Mouse (Mus musculus) embryonic facial prominence, embryonic 12.5 days (tissue): ENCODE results near the gene Dpp9. TPM values are rescaled to one million over a fixed set of nuclear protein-coding genes. Genes with fewer than 3 reads are reported as not detected.

Experiments used
- ATAC-seq: fragments of 200-750 bp; cut with Nextera tagmentation; 2 replicates; pipeline ENCODE4 v1.8.0; 2017; ENCODE audit not compliant: insufficient number of reproducible peaks, insufficient read depth, low FRiP score, low TSS enrichment
- H3K27ac ChIP-seq: fragments of 300-500 bp; sonication (generic); 2 replicates; pipeline ENCODE4 v1.5.1; 2016; ENCODE audit warnings: mild to moderate bottlenecking
- H3K27me3 ChIP-seq: fragments of 300-500 bp; sonication (generic); 2 replicates; pipeline ENCODE4 v1.6.1; 2016; ENCODE audit warnings: mild to moderate bottlenecking, moderate library complexity
- H3K36me3 ChIP-seq: fragments of 300-500 bp; sonication (generic); 2 replicates; pipeline ENCODE4 v1.6.1; 2016; ENCODE audit warnings: mild to moderate bottlenecking
- H3K4me1 ChIP-seq: fragments of 300-500 bp; sonication (generic); 2 replicates; pipeline ENCODE4 v1.6.1; 2016
- H3K4me2 ChIP-seq: fragments of 300-500 bp; sonication (generic); replicated peaks from 2 replicates; pipeline ENCODE4 v1.6.1; 2016; ENCODE audit warnings: mild to moderate bottlenecking, moderate library complexity
- H3K4me3 ChIP-seq: fragments of 300-500 bp; sonication (generic); 2 replicates; pipeline ENCODE4 v1.5.1; 2016; ENCODE audit warnings: mild to moderate bottlenecking
- H3K9ac ChIP-seq: fragments of 300-500 bp; sonication (generic); 2 replicates; pipeline ENCODE4 v1.6.1; 2016; ENCODE audit warnings: mild to moderate bottlenecking, moderate library complexity
- H3K9me3 ChIP-seq: fragments of 300-500 bp; sonication (generic); 2 replicates; pipeline ENCODE4 v1.6.1; 2016; ENCODE audit warnings: mild to moderate bottlenecking, moderate library complexity
- WGBS: fragments of 180-500 bp; shearing (Covaris S2); methylation state at CpG from one replicate; pipeline ENCODE4 v1.1.7; 2016; 5-methylcytosine and 5-hydroxymethylcytosine counted together
- polyA plus RNA-seq: library from polyadenylated mRNA; unstranded; fragments of >200 nt; fragmentation: Nextera tagmentation; extraction: Ambion mirVana; gene quantifications from 2 replicates; pipeline ENCODE4 v1.2.1, GENCODE M21; 2016

The Dpp9 gene
- polyA plus RNA-seq, 1 experiment from 2014 or later: 43.4 TPM

- H3K27me3 ChIP-seq: peaks cover 66% of the 10 kb centered on the region
- no peak overlapping the region for H3K27ac ChIP-seq
- ATAC-seq: no peak
- peaks cover 10% of the 10 kb centered on the region; the same call in 1 of the 2 replicates for H3K4me1 ChIP-seq
- H3K4me3 ChIP-seq: no peak overlapping the region
- H3K4me2 ChIP-seq: no peak overlapping the region
- H3K9me3 ChIP-seq: no peaks in the 10 kb centered on the region
- no peak overlapping the region for H3K9ac ChIP-seq
- 50% methylated on average over 2 of the region's 2 CpGs for WGBS
- H3K36me3 ChIP-seq: no peaks in the 10 kb centered on the region
Observed at GRCm38 (mm10) chr17:56149897-56150296, 68.8 kb downstream of the Dpp9 start.

GRCm38 (mm10) chr17:56148790-56149618, 69.7 kb downstream of the Dpp9 start:
- no peak for ATAC-seq
- H3K27ac ChIP-seq: no peak overlapping the region

GRCm38 (mm10) chr17:56148280-56148679, 70.4 kb downstream of the Dpp9 start:
- H3K9ac ChIP-seq: no peak overlapping the region
- H3K4me1 ChIP-seq: peaks cover 5% of the 10 kb centered on the region; the same call in 1 of the 2 replicates
- ATAC-seq: no peak
- WGBS: 18% methylated on average over 9 of the region's 9 CpGs
- H3K27me3 ChIP-seq: peaks cover 82% of the 10 kb centered on the region
- no peaks in the 10 kb centered on the region for H3K36me3 ChIP-seq
- no peak overlapping the region for H3K4me3 ChIP-seq
- no peak overlapping the region for H3K27ac ChIP-seq
- H3K9me3 ChIP-seq: no peaks in the 10 kb centered on the region
- H3K4me2 ChIP-seq: peak overlapping the region; percentile 40

More at GRCm38 (mm10) chr17:56148790-56149618, 69.7 kb downstream of the Dpp9 start:
- Histone ChIP-seq H3K4me1 (peaks cover 10% of the 10 kb centered on the region; the same call in 1 of the 2 replicates), H3K9me3 (no peaks in the 10 kb centered on the region), H3K36me3 (no peaks in the 10 kb centered on the region), H3K4me3 (0 out of 2 replicates have a peak overlapping the region, but pooled peaks have one; percentile 14), H3K4me2 (peak overlapping the region; percentile 40), H3K27me3 (peaks cover 75% of the 10 kb centered on the region), H3K9ac (no peak overlapping the region)
- whole genome bisulfite sequencing: 2% methylated on average over 30 of the region's 30 CpGs

GRCm38 (mm10) chr17:56147420-56147819, 71.3 kb downstream of the Dpp9 start:
- Histone ChIP-seq H3K4me1 (peaks cover 8% of the 10 kb centered on the region; the same call in 1 of the 2 replicates), H3K36me3 (no peaks in the 10 kb centered on the region), H3K9ac (no peak overlapping the region), H3K27me3 (peaks cover 90% of the 10 kb centered on the region), H3K27ac (no peak overlapping the region), H3K9me3 (no peaks in the 10 kb centered on the region), H3K4me3 (no peak overlapping the region), H3K4me2 (no peak overlapping the region)
- ATAC-seq: no peak
- 55% methylated on average over 12 of the region's 12 CpGs for WGBS

GRCm38 (mm10) chr17:56146131-56146530, 72.6 kb downstream of the Dpp9 start:
- no peak for ATAC-seq
- H3K4me1 ChIP-seq: peaks cover 21% of the 10 kb centered on the region
- H3K36me3 ChIP-seq: no peaks in the 10 kb centered on the region
- no peak overlapping the region for H3K4me2 ChIP-seq
- H3K4me3 ChIP-seq: no peak overlapping the region
- H3K27me3 ChIP-seq: peaks cover 97% of the 10 kb centered on the region
- H3K9ac ChIP-seq: no peak overlapping the region
- no peak overlapping the region for H3K27ac ChIP-seq
- no peaks in the 10 kb centered on the region for H3K9me3 ChIP-seq
- WGBS: 20% methylated on average over 9 of the region's 9 CpGs

GRCm38 (mm10) chr17:56144546-56144945, 74.2 kb downstream of the Dpp9 start:
- H3K9ac ChIP-seq: no peak overlapping the region
- 75% methylated on average over 9 of the region's 9 CpGs for WGBS
- H3K4me1 ChIP-seq: peaks cover 24% of the 10 kb centered on the region
- no peak for ATAC-seq
- H3K4me3 ChIP-seq: no peak overlapping the region
- no peaks in the 10 kb centered on the region for H3K36me3 ChIP-seq
- H3K27ac ChIP-seq: no peak overlapping the region
- H3K9me3 ChIP-seq: no peaks in the 10 kb centered on the region
- H3K4me2 ChIP-seq: no peak overlapping the region
- H3K27me3 ChIP-seq: peaks cover 97% of the 10 kb centered on the region

GRCm38 (mm10) chr17:56141702-56142605, 76.8 kb downstream of the Dpp9 start:
- Histone ChIP-seq H3K27ac (no peak overlapping the region), H3K9me3 (no peaks in the 10 kb centered on the region), H3K36me3 (no peaks in the 10 kb centered on the region), H3K27me3 (peaks cover 95% of the 10 kb centered on the region), H3K4me3 (peak overlapping the region; percentile 35), H3K4me2 (peak overlapping the region; percentile 69), H3K4me1 (peaks cover 28% of the 10 kb centered on the region), H3K9ac (peak overlapping the region; percentile 47; the same call in 1 of the 2 replicates)
- WGBS: under 1% methylated on average over 39 of the region's 47 CpGs
- peak; percentile 12; the same call in 1 of the 2 replicates for ATAC-seq

- WGBS: 2% methylated on average over 74 of the region's 79 CpGs
- Histone ChIP-seq H3K36me3 (no peaks in the 10 kb centered on the region), H3K9me3 (no peaks in the 10 kb centered on the region), H3K4me3 (peak within 1 kb of the TSS; percentile 76), H3K4me1 (peaks cover 38% of the 10 kb centered on the region), H3K27ac (no peak within 1 kb of the TSS), H3K4me2 (peak within 1 kb of the TSS; percentile 97), H3K27me3 (peaks cover 82% of the 10 kb centered on the region), H3K9ac (peak within 1 kb of the TSS; percentile 61)
- no peak for ATAC-seq
Observed at GRCm38 (mm10) chr17:56139858-56140595, 78.7 kb downstream of the Dpp9 start, which contains the start of gene Sema6b. Gene Sema6b (minus strand): TSS chr17:56140343.

- H3K4me1 ChIP-seq: peaks cover 44% of the 10 kb centered on the region
- ATAC-seq: no peak
- H3K27me3 ChIP-seq: peaks cover 77% of the 10 kb centered on the region
- peak overlapping the region; percentile 76 for H3K4me3 ChIP-seq
- no peaks in the 10 kb centered on the region for H3K9me3 ChIP-seq
- 6% methylated on average over 21 of the region's 21 CpGs for WGBS
- H3K27ac ChIP-seq: no peak overlapping the region
- H3K9ac ChIP-seq: peak overlapping the region; percentile 61
- H3K4me2 ChIP-seq: peak overlapping the region; percentile 97
- H3K36me3 ChIP-seq: no peaks in the 10 kb centered on the region
Observed at GRCm38 (mm10) chr17:56139355-56139754, 79.3 kb downstream of the Dpp9 start.

- Histone ChIP-seq H3K4me2 (peak overlapping the region; percentile 25), H3K4me3 (peak overlapping the region; percentile 9; the same call in 1 of the 2 replicates), H3K4me1 (peaks cover 53% of the 10 kb centered on the region), H3K9me3 (no peaks in the 10 kb centered on the region), H3K27ac (no peak overlapping the region), H3K9ac (no peak overlapping the region), H3K36me3 (no peaks in the 10 kb centered on the region), H3K27me3 (peaks cover 64% of the 10 kb centered on the region)
- WGBS: 12% methylated on average over 25 of the region's 25 CpGs
- ATAC-seq: no peak
Observed at GRCm38 (mm10) chr17:56137839-56138613, 80.7 kb downstream of the Dpp9 start.
